Mouse (Mus musculus): ENCODE data around the gene Mynn.
"Not testable (repeated sequence)": the region's sequence is repeated elsewhere in the genome, so short reads cannot be mapped to it uniquely, and the experiment has no call there.

The Mynn gene

DNA sequence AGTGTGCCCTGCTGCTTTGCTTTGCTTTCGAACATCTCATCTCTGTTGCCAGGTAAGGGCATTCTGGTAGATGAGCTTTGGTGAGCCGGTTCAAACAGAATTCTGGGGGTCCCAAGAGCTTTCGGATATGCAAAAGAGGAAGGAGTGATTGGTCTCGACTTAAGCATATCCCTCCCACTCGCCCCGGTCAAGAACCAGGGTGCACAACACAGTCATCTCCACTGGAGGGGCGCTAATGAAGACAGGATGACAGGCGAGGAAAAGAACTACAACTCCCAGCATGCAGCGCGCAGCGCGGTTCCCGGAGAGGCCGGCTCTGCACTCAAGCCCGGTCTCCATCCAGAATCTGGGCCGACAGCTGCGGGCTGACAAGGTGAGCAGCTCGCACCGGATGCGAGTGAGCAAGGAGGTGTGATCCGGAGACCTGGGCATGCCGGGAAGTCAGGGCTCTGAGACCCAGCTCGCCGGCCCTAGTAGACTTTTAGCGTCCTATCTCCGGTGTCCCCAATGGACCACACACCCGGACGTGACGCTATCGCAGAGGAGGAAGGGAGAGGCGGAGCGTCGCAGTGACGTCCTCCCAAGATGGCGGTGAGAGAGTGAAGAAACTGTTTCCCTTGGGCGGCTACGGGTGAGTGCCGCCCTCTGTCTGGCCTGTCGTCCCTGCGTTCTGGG is at the start of gene Mynn:
Gene Mynn, plus strand, starts transcription at position 1 of the 675 bp plus-strand sequence.
- DNase-seq (ENCODE audit: low read depth, low spot score): peak; percentile 96

DNA sequence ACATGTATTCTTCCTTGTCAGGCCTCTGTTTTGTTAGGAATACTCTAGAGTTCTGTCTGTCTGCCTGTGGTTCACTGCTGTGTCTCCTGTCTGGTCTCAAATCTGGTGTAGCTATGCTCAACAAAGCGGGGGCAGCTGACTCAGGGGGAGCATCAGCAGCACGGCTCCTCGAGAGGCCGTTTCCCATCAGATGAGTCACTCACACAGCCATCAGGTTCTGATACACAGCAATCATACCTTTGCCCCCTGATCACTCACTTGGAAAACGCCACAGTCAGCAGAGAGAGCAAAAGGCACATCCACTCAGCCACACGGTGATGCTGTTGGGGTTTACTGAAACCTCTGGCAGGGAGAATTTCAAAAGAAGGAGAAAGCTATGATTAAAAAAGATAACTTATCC is 48.1 kb upstream of the Mynn start:
- no peak for DNase-seq (ENCODE audit: low read depth, low spot score)

DNA sequence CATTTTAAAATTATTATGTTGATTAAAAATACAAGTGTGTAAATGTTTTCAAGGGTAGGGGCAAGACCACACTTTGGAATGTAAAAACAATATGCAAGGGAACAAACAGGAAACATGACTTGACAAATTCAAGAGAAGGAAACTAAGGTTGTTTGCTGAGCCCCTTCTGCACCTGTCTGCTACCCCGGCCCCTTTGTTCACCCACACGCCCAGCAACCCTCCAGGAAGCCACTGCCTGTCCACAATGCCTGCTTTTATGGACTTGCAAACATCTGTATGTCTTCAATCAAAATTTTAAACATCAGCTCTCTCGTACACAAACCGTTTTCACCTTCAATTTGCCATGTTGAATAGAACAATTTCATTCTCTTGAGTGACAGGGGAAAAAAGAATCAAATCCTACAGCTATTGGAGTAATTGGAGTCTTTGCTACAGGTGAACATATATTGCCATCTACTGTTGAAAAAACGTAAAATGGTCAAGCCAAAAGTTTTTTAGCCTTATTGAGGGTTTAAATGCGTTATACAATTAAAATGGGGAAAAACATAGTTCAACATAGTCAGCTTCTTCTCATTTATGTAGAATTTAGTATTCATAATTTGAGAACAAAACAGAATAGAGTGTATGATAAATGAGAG is 41.1 kb upstream of the Mynn start:
- DNase-seq (ENCODE audit: low read depth, low spot score): no peak

DNA sequence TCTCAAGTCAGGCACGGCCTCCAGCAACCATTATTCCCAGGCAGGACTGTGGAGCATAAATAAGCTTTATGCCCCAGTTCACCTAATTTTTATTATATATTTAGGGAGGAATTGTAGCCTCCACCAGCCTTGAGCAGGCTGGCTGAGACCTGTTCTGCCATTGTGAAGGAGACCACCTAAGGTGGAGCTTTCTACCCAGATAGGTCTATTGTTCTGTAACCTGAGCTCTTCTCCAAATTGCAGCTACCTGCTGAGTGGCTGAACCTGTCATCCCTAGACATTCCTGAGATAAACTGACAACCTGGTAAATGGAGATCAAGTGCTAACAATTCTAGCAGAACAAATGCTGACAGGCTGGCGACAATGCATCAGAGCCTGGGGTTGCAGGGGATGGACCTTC is 35.5 kb upstream of the Mynn start:
- DNase-seq (ENCODE audit: low read depth, low spot score): not testable (repeated sequence)

DNA sequence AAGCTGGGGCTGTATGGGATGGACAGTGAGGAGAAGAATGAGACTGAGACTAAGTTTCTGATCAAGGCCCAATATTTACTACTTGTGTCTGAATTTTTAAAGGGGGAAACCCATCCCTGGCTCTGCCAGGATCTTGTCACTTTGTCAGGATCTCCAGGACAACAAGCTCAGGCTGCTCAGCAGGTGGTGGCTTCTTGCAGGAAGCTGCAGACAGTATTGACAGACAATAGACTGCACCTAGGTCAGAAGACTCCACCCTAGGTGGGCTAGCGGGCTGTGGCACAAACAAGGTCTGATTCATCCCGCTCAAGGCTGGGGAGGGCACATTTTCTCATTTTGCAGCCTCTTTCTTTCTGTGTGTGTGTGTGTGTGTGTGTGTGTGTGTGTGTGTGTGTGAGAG is 28.3 kb upstream of the Mynn start:
- DNase-seq (ENCODE audit: low read depth, low spot score): no peak

DNA sequence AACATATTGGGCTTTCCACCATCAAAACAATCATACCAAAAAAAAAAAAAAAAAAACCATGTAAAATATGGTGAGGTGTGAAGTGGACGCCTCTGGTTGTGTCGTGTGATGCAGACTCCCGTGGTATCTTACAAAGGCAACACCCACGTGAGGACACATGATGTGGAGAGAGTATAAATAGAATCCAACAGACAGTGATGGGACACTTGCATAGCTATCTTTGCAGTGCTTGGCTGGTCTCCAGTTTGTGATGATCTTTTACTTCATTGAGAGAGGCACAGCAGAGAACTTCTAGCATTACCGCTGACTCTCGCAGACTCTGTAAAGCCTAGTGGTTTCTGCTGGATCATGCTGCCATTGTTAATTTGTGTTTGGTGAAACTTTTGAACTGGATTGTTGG is 13.0 kb upstream of the Mynn start:
- no peak for DNase-seq (ENCODE audit: low read depth, low spot score)

DNA sequence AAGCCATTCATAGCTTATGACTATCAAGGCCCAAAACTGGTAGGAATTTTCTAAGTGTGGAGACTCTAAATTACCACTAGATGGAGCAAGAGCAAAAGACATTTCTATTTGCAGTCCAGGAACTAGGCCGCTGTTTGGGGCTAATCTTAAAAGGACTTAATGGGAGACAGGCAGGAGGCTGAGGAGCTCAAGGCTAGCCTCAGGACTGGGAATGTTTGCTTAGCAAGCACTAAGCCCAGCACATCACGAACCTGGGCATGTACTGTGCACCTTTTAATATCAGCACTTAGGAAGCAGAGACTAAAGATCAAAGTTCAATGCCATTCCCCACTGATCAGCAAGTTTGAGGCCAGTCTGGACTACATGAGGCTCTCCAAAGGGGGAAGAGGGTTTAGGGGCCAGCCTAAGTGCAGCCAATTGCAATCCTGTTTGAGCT is 9.4 kb upstream of the Mynn start:
- DNase-seq (ENCODE audit: low read depth, low spot score): peak; percentile 65

DNA sequence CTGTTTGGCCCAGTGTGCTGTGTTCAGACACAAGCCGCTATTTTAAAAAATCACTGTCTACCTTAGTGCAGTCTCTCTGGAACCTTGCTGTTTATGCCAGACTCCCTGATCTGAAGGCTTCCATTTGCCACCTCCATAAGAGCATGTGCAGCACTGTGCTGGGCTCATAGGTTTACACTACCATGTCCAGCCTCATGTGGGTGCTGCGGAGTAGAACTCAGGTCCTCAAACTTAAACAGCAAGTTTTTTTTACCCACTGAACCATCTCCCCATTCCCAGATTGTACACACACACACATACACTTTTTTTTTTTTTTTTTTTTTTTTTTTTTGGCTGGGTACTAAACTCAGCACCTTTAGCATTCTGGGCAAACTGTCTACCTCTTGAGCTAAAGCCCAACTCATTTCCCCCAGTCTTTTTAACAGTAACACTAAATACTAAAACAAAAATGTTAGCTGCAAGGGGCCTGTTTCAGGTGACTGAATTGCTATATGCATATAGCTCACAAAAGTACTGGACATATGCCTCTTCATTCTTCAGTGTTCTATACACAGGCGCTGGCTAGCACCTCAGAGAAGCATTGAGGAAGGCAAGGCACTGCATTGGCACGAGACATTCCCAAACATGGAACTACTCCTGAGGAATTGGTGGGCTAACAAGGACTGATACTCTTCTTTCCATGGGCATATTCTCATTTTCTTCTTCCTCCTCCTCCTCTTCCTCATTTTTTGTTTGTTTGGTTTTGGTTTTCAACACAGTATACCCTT is 8.0 kb upstream of the Mynn start:
- no peak for DNase-seq (ENCODE audit: low read depth, low spot score)

DNA sequence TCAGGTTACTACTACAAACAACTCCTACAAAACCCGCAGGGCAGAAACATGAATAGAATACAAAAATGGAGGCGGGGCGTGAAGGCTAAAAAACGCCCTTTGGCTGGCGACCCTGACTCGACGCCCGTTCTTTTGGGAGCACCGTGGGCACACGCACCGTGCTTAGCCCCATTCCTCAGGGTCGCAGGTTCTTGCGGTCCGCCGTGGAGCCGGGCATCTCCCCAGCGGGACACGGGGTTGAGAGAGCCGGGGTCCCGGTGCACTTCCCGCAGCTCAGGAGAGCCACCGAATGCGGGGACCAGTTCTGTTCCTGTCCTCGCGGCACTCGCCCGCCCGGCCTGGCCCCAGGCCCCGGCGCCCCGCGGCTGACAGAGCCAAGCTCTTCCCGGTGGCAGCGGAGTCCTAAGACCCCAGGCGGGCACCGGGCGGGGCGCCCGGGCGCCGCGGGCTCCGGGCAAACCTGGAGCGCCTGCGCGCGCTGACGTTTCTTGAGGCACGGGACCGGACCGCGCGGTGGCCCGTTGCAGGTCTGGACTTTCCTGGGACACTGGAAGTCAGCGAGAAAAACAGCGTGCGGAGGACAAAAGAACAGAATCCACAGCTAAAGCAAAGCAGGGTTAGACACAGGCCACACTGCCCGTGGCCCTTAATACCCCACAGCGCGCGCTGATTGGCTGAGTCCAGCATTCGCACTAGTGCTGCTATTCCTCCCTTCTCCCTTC is 6.6 kb upstream of the Mynn start:
- no peak for DNase-seq (ENCODE audit: low read depth, low spot score)

DNA sequence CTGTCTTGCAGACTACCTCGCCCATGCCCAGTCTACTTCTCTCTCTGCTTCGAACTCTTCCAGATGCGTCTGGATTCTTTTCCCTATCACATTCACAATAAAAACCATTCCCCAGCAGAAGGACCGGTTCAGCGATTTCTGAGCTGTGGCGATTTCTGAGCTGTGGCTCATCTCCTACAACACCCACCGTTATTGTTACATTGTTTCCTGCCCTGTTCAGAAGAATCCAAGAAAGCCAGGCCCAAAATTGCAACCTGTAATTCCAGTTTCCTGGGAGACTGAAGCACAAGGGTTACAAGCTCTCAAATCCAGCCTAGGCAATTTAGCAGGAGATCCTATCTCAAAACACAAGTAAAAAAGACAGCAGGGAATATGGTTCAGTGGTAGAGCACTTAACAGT is 4.6 kb upstream of the Mynn start:
- DNase-seq (ENCODE audit: low read depth, low spot score): no peak

DNA sequence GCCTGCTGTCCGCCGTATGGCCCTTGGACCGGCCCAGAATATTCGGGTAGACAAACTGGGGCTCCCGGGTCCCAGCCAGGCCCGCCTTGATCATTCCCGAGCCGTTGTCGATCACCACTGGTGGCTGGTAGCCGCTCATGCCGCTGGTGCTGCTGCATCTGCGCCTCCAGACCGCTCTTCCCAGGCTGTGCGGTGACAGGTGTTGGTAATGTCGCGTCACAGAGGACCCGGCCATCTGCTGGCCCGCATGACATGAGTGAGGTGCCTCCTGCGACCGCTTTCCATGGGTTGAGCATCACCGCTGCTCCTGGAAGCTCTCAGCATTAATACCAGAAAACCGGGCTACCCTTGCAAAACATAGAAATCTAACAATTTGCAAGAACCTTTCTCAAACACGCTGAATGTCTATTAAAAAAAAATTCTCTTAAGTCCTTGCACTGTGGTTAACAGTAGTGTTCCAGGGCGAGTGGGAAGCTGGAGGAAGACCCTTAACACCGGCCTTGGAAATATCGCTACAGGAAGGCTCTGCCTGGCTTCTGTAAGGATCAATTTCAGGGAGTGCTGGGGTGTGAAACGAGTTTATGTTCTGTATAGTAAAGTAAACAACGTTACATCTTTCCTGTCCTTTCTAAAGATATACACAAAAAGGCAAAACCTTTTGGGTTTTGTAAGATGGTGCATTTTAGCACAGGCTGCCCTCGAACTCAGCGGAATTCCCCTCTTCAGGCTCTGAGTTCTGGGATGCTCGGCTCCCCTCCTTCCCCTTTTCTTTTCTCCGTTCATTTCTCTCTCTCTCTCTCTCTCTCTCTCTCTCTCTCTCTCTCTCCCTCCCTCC is 1.9 kb upstream of the Mynn start, which contains the start of gene Actrt3:
Gene Actrt3, minus strand, starts transcription at position 229 of the 835 bp plus-strand sequence.
- no peak for DNase-seq (ENCODE audit: low read depth, low spot score)

DNA sequence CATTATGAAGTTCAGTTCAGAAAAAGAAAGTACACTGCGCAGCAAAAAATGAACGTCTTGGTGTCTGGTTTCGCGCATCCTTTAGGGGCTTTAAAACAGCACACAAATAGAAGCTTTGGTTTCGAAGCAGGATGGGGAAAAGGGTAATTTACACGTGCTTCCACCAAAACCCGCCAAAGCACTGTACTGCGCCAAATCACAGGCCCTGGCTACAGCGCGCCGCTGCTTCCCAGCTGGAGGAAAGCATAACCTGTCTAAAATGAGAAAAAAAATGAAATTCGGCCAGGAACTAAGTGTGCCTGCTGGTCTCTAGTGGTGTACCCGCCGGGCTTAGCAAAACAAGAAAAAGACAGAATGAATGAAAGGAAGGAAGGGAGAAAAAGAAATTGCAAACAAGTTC is 1.1 kb upstream of the Mynn start:
- peak; percentile 57 for DNase-seq (ENCODE audit: low read depth, low spot score)

DNA sequence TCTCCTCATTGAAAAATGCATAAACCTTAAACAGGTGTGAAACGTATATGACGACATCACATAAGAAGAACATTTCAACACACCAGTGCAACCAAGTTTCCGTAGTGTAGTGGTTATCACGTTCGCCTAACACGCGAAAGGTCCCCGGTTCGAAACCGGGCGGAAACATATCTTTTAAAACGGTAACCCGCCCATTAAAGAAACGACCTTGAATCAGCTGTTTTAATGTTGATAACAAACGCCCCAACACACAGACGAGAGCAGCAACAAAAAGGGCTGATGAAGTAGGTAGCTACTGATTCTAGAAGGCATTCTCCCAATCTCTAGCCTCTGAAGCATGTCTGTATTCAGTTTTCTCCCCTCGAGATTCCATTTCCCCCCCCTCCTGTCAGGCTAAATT is 690 bp upstream of the Mynn start:
- DNase-seq (ENCODE audit: low read depth, low spot score): peak; percentile 67

DNA sequence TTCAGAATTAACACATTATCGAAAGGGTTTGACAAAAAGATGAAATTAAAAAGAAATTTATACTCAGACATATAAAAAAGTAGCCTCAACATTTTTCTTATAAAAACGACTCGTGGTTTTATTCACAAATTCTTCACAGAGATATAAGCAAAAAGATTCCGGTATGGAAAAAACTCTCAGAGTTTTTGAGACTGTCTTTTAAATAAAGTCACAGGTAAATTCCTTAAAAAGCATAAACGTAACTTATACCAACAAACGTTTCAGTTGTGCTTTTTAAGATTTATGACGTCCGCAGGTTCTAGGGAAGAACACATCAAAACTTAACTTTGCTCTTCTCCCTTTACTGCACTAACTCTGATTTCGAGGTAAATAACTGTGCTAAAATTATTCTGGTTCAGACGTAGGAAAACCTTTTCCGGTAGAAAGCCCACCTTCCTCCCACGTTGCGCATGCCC is 228 bp upstream of the Mynn start:
- DNase-seq (ENCODE audit: low read depth, low spot score): no peak

DNA sequence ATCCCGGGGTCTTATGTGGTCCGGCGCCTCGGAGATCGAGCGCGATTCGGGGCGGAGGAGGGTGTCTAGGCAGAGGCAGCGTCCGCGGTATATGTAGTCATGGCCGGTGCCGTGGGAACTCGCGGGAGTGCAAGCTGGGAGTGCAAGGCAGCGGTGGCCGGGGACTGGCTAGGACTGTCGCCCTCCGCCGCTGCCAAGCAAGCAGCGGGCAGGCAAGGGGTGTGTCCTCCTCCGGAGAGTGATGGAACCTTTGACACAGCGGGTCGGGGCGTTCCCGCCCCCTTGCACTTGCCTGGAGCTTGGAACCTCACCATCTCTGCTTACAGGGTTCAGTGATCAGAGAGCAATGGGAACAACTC is 854 bp downstream of the Mynn start:
- DNase-seq (ENCODE audit: low read depth, low spot score): no peak

DNA sequence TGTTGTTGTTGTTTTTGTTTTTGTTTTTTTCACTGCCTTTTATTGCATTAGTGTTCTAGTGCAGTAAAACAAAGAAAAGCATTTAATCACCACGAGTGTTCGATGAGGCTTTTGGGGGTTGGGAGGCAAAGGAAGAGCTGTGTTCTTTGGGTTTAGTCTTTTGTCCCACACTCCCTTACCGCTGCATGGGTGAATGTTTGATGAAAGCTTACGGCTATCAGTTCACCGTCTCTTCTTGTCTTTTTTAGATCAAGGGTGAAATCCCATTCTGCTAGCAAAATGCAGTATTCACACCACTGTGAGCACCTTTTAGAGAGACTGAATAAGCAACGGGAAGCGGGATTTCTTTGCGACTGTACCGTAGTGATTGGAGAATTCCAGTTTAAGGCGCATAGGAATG is 1.4 kb downstream of the Mynn start:
- DNase-seq (ENCODE audit: low read depth, low spot score): no peak

DNA sequence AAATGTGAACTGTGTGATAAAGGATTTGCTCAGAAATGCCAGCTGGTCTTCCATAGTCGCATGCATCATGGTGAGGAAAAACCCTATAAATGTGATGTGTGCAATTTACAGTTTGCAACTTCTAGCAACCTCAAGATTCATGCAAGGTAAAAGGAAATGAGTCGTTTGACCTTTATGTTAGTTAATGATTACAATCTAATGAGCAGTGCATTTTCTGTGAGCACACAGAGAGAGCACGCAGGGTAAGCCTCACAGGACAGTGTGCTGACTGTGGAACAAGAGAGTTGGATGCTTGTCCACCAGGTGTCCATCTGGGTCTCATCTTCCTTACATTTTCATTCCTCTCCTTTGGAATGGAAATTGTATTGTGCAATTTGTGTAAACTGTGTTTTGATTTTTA is 7.1 kb downstream of the Mynn start:
- no peak for DNase-seq (ENCODE audit: low read depth, low spot score)

DNA sequence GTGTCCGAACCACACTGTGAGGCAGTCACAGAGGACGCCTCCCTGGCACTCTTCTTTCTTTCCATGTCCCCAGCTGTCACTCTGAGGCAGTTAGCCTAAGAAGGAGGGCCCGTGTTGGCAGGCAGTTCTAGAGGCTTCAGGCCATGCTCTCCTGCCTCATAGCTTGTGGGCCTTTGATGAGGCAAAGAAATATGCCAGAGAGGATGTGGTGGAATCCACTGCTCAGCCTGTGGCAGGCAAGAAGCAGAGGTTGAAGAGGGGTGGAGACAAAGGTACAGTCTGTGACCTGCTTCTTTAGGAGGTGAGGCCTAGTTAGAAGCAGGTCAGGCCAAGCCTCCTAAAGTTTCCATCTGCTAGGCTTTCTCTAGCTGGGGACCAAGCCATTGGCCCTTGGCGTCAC is 9.1 kb downstream of the Mynn start:
- no peak for DNase-seq (ENCODE audit: low read depth, low spot score)

DNA sequence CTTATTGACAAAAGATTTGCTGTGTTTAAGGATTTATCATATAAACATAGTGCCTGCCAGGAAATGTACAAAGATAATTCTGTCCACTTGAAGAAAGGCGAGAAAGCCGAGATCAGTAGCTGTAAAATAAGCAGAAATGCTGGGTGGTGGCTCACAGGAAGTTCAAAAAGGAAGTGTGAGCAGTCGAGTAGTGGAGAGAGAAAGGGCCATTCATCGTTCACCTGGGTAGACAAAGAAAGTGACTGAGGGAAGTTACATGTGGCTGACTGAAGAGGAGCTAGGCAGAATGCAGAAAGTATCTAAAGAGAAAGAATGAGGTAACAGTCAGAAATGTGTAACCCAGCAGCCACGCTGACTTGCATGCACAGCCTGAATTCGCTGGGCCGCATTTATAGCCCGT is 18.3 kb downstream of the Mynn start:
- no peak for DNase-seq (ENCODE audit: low read depth, low spot score)

DNA sequence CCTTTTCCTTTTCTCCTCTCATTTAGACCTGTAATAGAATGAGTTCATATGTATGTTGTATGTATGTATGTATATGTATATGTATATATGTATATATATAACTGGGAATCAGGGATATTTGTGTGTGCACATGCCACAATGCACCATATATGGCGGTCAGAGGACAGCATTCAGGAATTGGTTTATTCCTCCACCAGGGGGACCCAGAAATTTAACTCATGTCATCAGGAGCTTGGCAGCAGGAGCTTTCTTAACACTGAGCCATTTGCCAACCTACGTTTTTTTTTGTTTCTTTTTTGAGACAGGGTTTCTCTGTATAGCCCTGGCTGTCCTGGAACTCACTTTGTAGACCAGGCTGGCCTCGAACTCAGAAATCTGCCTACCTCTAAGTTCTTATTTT is 31.8 kb downstream of the Mynn start:
- no peak for DNase-seq (ENCODE audit: low read depth, low spot score)

DNA sequence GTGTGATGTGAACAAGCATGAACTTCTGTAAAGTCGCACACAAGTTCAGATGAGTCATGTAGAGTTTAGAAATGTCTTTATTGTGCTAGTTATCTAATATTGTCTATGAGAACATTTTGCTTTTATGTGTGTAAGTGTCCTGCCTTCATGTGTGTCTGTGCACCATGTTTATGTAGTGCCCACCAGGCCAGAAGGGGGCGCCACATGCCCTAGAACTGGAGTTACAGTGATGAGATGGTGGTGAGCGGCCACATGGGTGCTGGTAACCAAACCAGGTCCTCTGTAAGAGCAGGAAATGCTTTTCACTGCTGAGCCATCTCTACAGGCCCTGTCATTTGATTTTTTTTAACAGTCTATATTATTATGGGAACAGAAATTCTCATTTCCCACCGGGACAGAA is 33.8 kb downstream of the Mynn start:
- DNase-seq (ENCODE audit: low read depth, low spot score): no peak
